18 mouse cellular contexts compared by ENCODE assay signal in genomic region chr11:111333021-111333420, GRCm38 (mm10).
"Had no signal": no experiment of that assay in that cellular context is flagged by ENCODE, and none has a peak within 500 bp of the region (broad histone marks: within the 10 kb centered on the region; RNA-seq: fewer than 3 reads in every experiment).

No protein-coding gene starts in this region.

- H3K27ac ChIP-seq: hindbrain, embryonic 14.5 days; intestine, embryonic 15.5 days; kidney, embryonic 15.5 days; layer of hippocampus, adult 2 months; limb, embryonic 12.5 days; liver, embryonic 13.5 days; lung, embryonic 15.5 days; macrophage; neural tube, embryonic 15.5 days; stomach, embryonic 15.5 days had no signal

- H3K4me3 ChIP-seq: intestine, embryonic 15.5 days; kidney, embryonic 15.5 days; layer of hippocampus, adult 2 months; limb, embryonic 12.5 days; liver, embryonic 13.5 days; lung, embryonic 15.5 days; megakaryocyte, embryonic 14.5 days; neural tube, embryonic 15.5 days; stomach, embryonic 15.5 days had no signal

- ATAC-seq: intestine, embryonic 15.5 days; liver, postnatal 0 days; midbrain, embryonic 16.5 days had no signal

- DNase-seq: kidney, adult 2 months; kidney, postnatal 14 days; liver; liver, embryonic 13.5 days; liver, postnatal 0 days; lung, postnatal 14 days; thymus, postnatal 36 days had no signal
